Mouse (Mus musculus): ENCODE results near the gene Mum1. TPM values are rescaled to one million over a fixed set of nuclear protein-coding genes. Genes with fewer than 3 reads are reported as not detected.

Mum1 gene
- total RNA-seq (2021): 10 to 100 TPM; 12.3 to 14.3 TPM
- long read RNA-seq, experiment 1, transcript Mum1-201 (14 exons, 2,640 nt): major isoform, 5 of 24 reads
- long read RNA-seq, experiment 1, partial matches to known transcripts: 17 of 24 reads
- long read RNA-seq, experiment 1, other reads (novel, unspliced or antisense): 2 of 24 reads
- long read RNA-seq, experiment 2, partial matches to known transcripts: 18 of 22 reads
- long read RNA-seq, experiment 2, other reads (novel, unspliced or antisense): 1 of 22 reads

DNA sequence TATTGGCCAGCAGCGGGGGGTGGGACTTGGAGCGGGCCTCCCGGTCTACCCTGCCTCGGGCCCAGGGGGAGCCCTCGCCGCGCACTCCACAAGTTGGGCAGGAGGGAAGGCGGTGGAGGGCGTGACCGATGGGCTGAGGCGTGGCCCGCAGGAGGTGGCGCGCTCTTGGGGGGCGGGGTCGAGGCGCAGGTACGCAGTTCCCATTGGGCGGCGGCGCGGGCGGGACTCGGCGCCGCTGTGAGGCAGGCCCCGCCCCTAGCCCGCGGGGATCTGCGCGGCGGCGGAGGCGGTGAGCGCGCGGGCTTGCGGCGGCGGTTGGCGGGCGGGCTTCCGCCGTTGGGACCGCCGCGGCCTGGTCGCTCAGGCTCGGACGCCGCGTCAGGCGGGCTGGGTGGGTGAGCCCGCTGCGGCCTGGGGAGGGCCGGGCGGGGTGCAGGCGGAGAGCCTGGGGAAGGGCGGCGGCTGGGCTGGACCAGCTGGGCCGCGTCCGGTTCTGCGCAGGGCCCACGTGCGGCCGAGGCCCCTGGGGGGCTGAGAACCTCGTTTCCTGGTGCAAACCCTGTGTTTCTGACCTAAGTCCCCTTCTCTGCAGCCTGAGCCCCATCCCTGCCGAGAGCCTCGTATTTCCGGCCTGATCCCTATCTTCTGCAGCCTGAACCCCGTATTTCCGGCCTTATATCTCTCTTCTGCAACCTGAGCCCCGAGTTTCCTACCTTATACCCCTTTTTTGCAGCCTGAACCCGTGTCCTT lies at the start of gene Mum1:
Gene Mum1 (plus strand): TSS at position 19 of the 750 bp plus-strand sequence.
- intact Hi-C loops (cut with DNase I): no loop called here

DNA sequence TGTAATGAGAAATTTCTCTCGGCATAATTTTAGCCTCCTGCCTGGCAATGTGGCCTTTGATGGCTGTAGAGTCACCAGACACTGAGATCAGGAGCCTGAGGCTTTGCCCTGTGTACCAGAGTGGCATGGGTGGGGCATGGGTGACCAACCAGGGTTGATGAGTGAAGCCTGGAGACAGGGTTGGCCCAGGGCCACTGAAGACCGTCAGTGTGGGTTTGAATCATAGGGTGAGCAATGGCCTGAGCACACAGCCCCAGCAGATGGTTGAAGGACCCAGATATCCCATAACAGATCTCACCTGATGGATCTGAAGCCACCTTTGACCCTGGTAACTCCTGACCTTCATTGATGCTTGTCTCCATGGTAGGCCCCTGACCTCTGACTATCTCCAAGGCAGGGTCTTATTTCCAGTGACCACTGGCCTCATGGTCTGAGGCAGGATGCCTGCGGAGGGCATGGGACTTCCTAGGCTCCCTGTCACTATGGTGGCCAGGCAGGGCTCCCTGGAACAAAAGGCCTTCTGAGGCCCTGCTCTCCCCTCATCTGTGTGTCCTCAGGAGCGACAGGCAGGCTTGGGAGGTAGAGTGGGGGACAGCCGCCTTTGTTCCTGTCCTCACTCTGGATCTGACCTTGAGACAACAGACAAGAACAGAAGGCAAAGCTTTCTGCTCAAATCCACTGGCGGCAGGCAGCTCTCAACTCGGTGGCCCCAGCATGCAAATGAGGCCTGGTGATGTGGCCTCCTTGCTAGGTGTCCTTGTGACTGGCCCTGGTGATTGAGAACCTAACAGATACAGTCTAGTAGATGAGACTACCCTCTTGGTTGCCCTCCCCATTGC lies 48.6 kb upstream of the Mum1 start:
- DNase-seq: no peak
- intact Hi-C loops (cut with DNase I): no loop called here

More for the DNA sequence above, at the start of gene Mum1:
- DNase-seq: peak; percentile 98 to 99

GRCm38 (mm10) chr10:80179068-80180051 lies 46.9 kb upstream of the Mum1 start, which contains the start of gene Efna2:
Gene Efna2, plus strand, starts transcription at chr10:80179482.
- no peak for DNase-seq
- intact Hi-C loops (cut with DNase I): no loop called here

DNA sequence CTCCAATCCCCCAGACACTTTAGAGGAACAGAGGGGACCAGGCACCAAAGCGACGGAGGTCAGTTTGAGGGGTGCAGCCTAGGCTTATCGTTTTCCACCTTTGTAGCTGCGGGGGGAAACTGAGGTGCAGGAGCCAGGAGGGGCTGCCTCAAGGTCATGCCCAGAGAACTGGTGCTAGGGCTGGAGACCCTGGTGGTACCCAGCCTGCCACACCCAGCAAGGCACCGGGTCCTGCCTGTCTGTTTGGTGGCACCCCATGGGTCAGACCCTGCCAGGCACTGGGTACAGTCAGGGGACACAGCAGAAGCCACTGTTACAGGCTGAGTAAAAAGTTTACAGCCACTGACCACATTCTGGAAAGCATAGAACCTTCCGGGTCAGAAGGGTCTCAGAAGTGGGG lies 45.9 kb upstream of the Mum1 start:
- intact Hi-C loops (cut with DNase I): no loop called here
- no peak for DNase-seq

DNA sequence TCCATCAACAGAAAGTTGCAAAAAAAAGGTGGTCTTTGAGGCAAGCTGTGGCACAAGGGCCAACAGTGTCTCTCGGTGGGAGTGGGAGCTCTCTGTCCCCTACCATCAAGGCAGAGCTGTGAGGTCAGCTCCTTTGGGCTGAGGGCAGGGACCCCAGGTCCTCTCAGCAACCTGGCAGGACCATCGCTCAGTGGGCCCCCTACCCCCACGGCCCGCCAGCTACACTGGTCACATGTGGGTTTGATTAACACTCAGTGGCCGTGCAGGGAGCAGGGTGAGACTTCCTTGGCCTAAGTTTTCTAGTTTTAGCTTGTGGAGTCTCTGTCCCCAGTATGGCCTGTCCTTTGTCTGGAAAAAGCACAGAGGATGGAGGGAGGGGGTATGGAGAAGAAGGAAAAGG lies 45.4 kb upstream of the Mum1 start:
- no peak for DNase-seq
- intact Hi-C loops (cut with DNase I): no loop called here

DNA sequence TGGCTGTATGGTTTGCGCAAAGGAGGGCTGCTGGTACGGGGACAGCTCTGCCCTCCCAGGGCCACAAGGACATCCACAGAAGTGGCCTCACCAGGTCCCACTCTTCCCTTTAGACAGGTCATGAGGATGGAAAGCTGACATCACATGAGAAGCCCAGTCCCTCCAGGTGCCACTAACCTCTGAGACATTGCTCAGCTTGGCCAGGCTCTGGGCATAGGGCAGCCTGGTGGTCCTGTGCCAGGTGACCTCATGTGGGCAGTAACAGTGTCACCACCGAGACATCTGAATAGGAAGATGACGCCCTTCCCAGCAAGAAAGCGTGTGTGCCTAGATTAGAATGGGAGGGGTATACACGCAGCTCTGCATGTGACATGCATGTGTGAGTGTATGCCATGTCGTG lies 43.7 kb upstream of the Mum1 start:
- DNase-seq: no peak
- intact Hi-C loops (cut with DNase I): no loop called here

DNA sequence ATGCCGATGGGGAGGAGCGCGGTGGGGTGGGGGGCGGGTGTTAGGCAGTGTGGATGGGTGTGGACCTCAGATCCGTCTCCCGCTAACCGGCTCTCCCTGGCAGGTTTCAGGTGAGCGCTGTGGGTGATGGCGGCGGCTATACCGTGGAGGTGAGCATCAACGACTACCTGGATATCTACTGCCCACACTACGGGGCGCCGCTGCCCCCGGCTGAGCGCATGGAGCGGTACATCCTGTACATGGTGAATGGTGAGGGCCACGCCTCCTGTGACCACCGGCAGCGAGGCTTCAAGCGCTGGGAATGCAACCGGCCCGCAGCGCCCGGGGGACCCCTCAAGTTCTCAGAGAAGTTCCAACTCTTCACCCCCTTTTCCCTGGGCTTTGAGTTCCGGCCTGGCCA lies 39.6 kb upstream of the Mum1 start:
- intact Hi-C loops (cut with DNase I): no loop called here

GRCm38 (mm10) chr10:80187739-80188138 lies 38.5 kb upstream of the Mum1 start:
- intact Hi-C loops (cut with DNase I): no loop called here
- DNase-seq: no peak

More for the DNA sequence above, 39.6 kb upstream of the Mum1 start:
- no peak for DNase-seq

- intact Hi-C loops (cut with DNase I): no loop called here
- no peak for DNase-seq
These were observed 37.7 kb upstream of the Mum1 start for GRCm38 (mm10) chr10:80188453-80189024.

GRCm38 (mm10) chr10:80189999-80190398 lies 36.2 kb upstream of the Mum1 start:
- no peak for DNase-seq
- intact Hi-C loops (cut with DNase I): no loop called here

- no peak for DNase-seq
These were observed 35.7 kb upstream of the Mum1 start for GRCm38 (mm10) chr10:80190491-80191051.

DNA sequence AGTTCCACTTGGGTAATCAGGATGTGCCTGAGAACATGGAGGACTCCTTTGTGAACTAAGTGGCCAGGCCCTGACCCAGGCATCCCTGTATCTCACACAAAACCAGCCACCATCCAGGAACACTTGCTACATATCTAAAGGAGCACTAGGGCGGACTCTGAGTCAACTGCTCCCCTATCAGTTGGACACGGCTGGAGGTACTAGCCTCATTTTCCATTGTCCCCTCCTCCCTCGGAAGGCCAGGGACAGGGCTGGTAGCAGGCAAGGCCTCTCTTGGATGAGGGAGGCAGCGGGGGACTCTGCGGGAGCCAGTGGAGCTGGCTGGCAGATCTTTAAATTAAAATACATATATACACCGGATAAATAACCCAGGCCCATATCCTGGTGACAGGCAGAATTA lies 32.3 kb upstream of the Mum1 start:
- no peak for DNase-seq
- intact Hi-C loops (cut with DNase I): no loop called here

More at GRCm38 (mm10) chr10:80190491-80191051, 35.7 kb upstream of the Mum1 start:
- intact Hi-C loops (cut with DNase I): no loop called here

- intact Hi-C loops (cut with DNase I): no loop called here
- DNase-seq: no peak
These were observed 31.8 kb upstream of the Mum1 start for GRCm38 (mm10) chr10:80194441-80194840.

- intact Hi-C loops (cut with DNase I): no loop called here
- no peak for DNase-seq
These were observed 30.1 kb upstream of the Mum1 start for GRCm38 (mm10) chr10:80196167-80196566.

DNA sequence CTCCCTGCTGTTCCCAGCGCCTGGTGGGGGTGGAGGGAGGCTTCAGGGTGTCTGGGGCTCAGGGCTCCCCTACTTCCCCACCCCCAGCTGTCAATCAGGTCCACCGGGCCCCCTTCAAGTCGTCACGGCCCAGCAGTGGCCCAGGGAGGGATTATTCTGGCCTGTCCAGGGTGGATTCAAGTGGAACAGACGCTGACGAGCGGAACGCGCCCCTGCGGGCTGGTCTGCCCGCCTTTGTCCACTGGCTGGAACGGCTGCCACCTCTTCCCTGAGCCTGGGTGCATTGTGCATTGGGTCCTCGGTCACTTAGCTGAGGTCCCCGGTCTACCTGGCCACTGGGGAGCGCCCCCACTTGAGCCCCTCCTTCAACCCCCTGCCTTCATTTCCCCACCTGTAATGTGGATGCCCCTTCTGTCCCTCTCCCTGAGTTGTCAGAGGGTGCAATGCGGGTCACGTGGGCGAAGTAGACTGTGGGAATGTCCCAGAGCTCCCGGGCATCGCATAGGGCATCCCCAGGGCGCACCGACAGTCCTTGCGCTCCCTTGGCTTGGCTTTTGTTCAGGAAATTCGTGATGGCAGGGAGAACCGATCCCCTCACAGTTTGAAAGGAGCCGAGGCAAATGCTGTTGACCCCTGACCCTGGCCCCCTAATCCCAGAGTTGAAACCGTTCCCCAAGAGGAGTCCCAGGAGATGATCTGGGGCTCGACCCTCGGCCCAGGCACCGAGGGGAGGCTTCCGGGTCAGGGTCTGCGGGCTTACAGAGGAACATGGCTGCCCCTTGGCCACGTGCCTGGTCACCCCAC lies 29.3 kb upstream of the Mum1 start:
- DNase-seq: no peak
- intact Hi-C loops (cut with DNase I): no loop called here

DNA sequence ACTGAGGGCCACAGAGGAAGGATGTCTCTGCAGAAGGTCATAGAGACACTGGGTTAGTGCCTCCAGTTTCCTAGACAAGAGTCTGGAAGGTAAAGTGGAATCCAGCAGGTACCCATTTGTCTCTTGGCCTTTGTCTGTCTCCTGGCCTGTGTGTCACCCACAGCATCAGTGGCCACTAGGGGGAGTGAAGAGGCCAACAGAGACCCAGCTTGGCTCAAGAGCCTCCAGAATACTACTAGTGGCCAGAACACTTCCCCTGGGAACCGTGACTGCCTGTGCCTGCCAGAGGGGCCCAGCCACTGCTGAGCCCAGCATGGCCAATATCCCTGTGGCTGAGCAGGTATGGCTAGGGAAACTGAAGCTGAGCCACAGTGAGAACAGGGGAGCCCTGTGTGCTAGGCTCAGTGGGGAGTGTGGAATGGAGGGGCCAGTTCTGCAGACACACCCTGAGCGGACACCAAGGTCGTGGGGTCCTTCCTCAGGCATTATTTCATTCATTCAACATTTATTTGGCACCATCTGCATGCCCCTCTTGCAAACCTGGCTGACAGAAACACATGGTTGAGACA lies 26.7 kb upstream of the Mum1 start:
- intact Hi-C loops (cut with DNase I): loop anchor here (1.0 kb wide), 1 partner anchor 46 kb away; no protein-coding TSS in a partner anchor
- DNase-seq: peak; percentile 57 to 84

- intact Hi-C loops (cut with DNase I): no loop called here
- DNase-seq: no peak
These were observed 25.7 kb upstream of the Mum1 start for GRCm38 (mm10) chr10:80200485-80200884.

DNA sequence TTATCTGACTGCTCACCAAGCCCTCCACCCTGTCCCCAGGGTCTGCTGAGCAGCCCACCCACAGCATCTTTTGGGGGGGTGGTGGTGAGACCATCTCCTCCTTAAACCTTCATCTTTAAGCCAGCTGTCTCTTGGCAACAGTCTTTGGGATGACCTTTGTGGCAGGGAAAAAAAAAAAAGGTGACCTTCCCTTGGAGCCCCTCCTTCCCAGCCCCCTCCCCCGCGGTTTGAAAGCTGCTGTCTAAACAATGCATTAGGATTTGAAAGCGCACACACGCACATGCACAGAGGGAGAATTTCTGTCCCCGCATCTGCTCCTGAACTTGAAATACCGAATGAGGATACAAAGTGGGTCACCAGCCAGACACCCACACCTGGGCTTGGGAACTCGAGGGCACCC lies 22.2 kb upstream of the Mum1 start:
- no peak for DNase-seq
- intact Hi-C loops (cut with DNase I): no loop called here
